Mouse (Mus musculus) left cerebral cortex, adult 2 months (tissue): ENCODE measurements at regions not wholly inside any gene's neighbourhood (a gene's known extent, or its start where the extent isn't known, plus 50 kb on each side); places are given as distances from the start of the nearest gene placed in this dataset.

Experiments used
- DNase-seq, 2 experiments: peaks; one replicate each; pipeline ENCODE4 v3.0.0; 2021 to 2022; ENCODE audit warnings: low spot score in 2 of 2, mixed read lengths in 1 of 2; ENCODE audit errors: extremely low spot score in 1 of 2
- H3K27ac ChIP-seq: fragments of 200-600 bp; 2 replicates; pipeline ENCODE4 v1.8.1; 2022
- H3K4me3 ChIP-seq: fragments of 200-600 bp; 2 replicates; pipeline ENCODE4 v1.8.1; 2022
- CTCF ChIP-seq: fragments of 200-600 bp; IDR thresholded peaks from 2 replicates; pipeline ENCODE4 v1.8.1; 2022; ENCODE audit warnings: antibody characterized with exemption, mild to moderate bottlenecking, moderate library complexity
- intact Hi-C: fragments of 180-260 bp; cut with DNase I; formaldehyde crosslinking; loops from one replicate; pipeline ENCODE4 v1.15.1; 2025

- Histone ChIP-seq H3K4me3 (no peak overlapping the region), H3K27ac (no peak overlapping the region)
- DNase-seq, result no peak
- intact Hi-C loops, result no loop called here
- peak; percentile 19 for TF ChIP-seq CTCF
Observed at GRCm38 (mm10) chr16:60941767-60942166, 336.4 kb upstream of the Epha6 start.
